Mouse (Mus musculus): ENCODE measurements around the gene Gm42372. TPM values are rescaled to one million over a fixed set of nuclear protein-coding genes. Genes with fewer than 3 reads are reported as not detected.

The Gm42372 gene
- polyA plus RNA-seq, 2 experiments from 2014 or later = 4.8 to 4.9 TPM

DNA sequence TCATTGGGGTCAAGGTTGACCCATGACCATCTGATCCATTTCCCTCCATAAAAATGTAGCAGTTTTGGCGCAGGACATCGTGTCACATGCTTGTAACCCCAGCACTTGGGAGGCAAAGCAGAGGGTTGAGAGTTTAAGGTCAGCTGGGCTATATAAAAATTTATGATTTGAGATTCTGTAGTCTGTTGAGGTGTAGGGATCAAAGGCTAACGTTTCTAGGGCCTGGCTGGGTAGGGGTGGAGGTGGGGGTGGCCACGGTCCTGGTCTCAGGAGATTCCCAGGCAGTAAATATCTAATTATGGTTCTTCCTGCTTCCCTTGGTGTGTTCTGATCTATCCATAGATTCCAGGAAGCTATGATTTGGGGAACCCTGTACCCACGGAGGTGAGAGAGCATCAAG lies 21.2 kb upstream of the Gm42372 start:
- no peak for ATAC-seq

- ATAC-seq = no peak
These were observed 14.5 kb upstream of the Gm42372 start for GRCm38 (mm10) chr7:16968414-16968813.

- no peak for ATAC-seq
These were observed 11.7 kb upstream of the Gm42372 start for GRCm38 (mm10) chr7:16971160-16971559.

DNA sequence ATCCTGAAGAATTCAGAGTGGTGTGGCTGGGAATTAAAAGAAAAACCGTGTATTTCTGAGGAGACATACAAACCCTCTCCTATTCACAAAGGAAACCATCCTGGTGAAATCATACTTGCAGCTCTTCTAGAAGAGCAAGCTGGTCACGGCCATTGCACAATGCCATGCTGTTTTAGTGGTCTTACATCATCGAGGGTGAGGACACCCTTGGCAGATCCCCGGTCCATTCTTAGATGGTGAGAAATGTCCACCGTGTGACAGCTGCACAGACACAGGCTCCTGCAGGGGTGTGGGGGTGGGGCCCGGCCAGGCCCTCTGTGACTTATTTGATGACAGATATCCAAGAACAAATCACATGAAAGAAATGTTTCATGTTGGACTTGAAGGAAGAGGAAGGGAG lies 8.9 kb upstream of the Gm42372 start:
- no peak for ATAC-seq

DNA sequence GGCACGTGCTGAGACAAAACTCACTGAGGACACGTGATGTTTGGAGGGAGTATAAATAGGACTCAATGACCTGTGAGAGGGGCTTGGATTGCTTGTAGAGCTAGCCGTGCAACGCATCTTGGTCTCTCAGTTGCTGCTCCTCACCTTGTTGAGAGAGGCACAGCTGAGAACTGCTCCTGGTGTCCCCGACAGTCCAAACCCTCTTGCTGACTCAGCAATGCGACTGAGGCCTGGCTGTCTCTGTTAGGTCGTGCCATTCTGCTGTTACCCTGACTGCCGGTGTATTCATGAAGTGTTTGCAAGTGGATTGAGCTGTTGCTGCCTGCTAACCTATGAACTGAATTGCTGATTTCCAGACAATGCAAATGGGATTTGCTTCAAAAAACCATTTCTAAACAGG lies 6.6 kb upstream of the Gm42372 start:
- ATAC-seq = no peak

GRCm38 (mm10) chr7:16978173-16978572 lies 4.7 kb upstream of the Gm42372 start:
- no peak for ATAC-seq

- ATAC-seq = no peak
These were observed 4.3 kb upstream of the Gm42372 start for GRCm38 (mm10) chr7:16978593-16978992.

- ATAC-seq = peak; percentile 42
These were observed 2.5 kb upstream of the Gm42372 start for GRCm38 (mm10) chr7:16980348-16980747.

GRCm38 (mm10) chr7:16987541-16988149 lies 4.8 kb downstream of the Gm42372 start:
- ATAC-seq = peak; percentile 15

DNA sequence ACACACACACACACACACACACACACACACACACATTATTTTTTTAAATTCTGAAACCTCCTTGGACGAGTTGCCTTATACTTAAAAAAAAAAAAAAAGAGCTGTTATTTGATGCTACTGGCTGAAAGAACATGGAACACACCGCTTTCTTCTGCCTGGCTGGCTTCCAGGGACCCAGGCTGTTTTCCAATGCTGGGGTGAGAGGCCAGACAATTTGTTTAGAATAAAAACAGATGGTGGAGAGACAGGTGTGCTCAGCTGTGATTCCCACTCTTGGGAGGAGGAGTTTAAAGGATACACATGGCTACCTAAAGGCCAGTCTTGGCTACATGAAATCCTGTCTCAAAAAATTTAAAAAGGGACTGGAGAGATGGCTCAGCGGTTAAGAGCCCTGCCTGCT lies 5.5 kb downstream of the Gm42372 start:
- ATAC-seq = no peak

DNA sequence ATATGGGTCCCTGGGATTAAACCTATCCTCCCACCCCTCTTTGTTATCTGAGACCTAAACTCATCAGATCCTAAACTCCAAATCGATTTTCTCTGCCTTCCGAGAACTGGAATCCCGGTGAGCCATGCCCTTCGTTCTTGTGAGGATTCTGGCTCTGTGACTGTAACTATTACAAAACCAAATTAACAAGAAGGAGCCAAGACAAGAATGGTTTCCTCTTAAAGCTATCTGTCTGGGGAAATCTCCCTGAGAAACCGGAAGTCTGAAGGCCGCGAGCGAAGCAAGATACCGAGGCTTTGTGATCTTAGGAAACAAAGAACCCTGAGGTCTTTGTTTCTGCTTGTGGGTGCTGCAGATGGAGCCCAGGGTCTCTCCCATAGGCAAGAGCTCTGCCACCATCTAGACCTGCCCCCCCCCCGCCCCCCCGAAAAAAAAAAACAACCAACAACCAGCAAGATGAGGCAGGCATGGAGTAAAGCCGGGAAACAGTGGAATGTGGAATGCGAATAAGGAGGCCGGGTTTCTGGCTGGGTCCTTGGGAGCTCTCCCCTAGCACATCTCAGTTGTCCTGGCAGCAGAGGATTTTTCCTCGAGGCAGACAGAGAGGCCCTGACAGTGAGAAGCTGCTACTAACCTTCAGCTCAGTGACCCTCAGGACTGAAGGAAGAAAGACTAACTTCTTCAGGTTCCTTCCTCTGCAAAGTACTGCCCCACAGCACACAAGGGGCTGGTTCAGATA lies 7.3 kb downstream of the Gm42372 start:
- ATAC-seq = peak; percentile 86

DNA sequence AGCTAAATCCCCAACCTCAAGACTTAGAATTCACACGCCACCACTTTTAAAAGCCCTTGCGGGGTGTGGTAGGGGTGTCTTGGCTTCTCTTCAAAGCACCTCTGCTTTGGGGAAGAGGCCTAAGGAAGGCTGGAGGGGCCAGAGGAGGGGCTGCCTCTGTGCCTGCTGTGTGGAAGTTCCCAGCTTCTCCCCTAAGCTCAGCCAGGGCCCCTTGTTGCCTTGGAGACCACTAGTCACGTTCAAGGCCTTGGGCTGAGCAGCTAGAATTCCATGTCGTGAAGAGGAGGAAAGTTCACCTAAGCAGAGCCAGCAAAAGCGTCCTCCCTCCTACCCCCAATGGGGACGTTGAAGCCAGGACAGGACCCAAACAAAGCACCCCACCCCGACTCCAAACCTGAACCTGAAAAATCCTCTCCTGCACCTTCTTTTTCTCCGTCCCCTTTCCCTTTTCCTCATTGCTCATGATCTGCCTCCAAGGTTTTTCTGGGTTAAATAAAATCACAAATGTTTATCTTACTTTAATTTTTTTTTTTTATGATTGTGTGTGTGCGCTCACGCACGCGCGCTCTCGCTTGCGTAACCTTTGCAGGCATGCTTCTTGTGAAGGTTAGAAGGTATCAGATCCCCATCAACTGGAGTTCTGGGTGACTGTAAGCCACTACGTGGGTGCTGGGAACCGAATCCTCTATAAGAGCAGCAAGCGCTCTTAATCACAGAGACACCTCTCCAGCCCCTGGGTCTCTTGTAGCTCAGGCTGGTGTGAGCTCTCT lies 9.0 kb downstream of the Gm42372 start:
- no peak for ATAC-seq

- no peak for ATAC-seq
These were observed 9.5 kb downstream of the Gm42372 start, which contains the start of gene Ccdc8 for GRCm38 (mm10) chr7:16992451-16992807. TSS of gene Ccdc8 (plus strand) at chr7:16992708.

DNA sequence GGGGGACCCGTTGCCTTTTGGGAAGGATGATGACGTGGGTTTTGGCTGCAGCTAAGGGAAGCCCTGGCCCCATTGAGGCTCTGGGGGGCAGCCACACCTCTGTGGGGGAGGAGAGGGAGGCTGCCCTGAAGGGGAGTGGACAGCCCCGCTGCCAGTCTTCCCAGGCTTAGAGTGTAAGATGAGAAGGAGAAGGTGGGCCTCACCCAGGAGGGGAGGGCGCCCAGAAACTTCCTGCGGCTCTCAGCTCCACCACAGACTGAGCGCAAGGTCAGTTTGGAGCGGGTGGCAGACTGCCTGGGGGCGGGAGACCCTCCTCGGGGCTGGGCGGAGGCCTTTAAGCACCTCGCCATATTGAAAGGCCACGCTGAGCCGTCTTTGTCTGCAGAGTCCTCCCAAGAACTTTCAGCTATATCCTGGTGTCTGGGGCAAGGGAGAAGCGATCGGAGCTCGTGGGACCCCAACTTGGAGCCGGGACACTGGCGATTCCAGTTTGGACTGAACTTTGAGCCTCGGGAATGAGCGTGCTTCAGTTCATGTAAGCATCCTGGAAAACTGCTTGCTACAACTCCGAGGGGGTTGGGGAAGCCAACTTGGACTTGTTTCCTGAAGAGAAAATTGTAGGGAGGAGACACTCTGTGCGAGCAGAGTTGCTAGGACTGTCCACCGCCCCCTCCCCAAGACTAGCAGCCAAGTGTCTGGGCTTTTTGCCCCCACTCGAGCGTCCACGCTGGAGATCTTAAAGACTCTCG lies 10.9 kb downstream of the Gm42372 start:
- ATAC-seq = no peak

DNA sequence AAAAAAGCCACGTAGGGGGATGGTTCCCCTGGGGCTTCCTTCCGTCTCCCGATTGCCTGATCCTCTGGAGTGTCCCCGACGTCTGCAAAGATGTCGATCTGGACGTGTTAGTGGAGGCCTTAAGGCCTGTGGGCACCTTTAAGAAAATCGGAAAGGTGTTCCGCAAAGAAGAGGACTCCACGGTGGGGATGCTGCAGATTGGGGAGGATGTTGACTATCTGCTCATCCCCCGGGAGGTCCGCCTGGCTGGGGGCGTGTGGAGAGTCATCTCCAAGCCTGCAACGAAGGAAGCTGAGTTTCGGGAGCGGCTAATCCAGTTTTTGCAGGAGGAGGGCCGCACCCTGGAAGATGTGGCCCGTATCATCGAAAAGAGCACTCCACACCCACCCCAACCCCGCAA lies 11.5 kb downstream of the Gm42372 start:
- ATAC-seq = no peak

- ATAC-seq = no peak
These were observed 12.5 kb downstream of the Gm42372 start for GRCm38 (mm10) chr7:16995345-16995744.

GRCm38 (mm10) chr7:16999233-16999632 lies 16.3 kb downstream of the Gm42372 start:
- no peak for ATAC-seq

DNA sequence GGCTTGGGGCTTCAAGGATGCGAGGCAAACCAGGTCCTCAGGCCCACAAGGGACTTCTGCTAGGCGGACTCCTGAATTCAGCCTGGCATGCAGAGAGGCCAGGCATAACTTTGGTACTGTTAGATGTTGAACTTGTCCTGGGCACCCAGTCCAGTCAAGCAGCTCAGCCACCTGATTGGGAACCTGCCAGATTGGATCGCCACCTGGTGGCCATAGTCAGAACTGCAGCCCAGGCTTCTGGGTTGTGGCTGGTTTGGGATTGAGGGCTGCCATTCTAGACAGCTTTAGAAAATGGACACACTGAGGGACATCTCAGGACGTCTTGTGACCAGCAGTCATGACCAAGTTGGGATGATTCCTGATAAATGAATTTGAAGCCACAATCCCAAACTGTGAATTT lies 16.8 kb downstream of the Gm42372 start:
- ATAC-seq = peak; percentile 48

DNA sequence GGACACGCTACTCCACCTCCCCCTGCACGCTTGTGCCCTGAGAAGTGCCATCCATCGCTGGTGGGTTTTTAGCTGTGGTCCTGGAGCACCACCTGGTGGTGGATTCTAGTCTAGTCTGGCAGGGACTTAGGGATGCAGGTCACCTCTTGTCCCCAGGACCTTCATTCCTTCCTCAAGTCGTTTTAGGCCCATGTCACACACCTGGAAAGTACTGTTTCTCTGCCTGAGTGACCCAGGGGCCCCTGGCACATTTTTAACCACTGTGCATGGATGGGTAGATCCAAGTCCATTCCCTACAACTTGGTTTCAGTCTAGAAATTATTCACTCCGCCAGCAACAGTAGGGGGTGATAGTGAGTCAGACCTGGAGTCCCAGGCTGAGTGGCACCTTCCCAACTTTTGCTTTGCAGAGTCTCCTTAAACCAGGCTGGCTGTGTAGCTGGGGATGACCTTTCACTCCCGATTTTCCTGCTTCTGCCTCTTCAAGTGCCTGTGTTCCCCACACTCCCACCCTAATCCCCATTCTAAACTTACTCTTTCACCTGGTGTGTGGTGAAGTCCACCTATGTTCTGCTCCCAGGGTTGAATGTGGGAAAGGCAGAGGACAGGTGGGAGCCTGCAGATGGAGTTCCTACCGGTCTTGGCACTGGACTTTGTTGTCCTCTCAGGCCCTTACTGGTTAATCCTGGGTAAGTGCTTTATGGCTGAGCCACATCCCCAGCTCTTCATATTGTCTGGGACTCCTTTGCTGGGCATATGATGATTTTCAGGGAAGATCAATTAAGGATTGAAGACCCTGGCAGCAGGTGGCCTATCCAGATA lies 19.7 kb downstream of the Gm42372 start:
- peak; percentile 88 for ATAC-seq

DNA sequence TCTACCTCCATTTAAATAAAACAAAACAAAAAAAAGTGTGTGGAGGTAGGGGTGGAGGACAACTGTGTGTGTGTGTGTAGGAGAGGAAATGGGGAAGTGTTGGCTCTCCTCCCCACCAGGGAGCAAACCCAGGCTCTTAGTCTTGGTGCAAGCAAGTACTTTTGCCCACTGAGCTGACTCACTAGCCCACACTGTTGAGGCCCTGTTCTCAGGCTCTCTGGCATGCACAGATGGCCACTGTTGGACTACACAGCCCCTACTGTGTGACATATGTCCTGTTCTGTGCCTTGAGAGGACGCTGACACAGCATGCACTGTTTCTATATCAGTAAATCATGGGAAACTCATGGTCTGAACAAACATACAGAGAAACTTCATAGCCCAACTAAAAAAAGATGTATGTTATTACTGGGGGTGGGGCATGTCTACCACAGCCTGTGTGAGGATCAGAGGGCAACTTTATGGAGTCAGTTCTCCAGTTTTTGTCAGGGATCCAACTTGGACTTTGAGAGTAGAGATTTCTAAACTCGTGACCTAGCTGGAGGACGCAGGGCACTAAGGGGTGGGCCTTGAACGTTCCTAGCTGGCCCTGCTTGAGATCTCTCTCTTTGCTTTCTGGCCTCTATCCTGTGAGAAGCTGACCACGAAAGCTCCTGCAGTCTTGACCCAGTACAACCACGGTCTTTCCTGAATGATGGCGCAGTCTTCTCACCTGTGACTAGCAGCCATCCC lies 20.5 kb downstream of the Gm42372 start:
- ATAC-seq = no peak

DNA sequence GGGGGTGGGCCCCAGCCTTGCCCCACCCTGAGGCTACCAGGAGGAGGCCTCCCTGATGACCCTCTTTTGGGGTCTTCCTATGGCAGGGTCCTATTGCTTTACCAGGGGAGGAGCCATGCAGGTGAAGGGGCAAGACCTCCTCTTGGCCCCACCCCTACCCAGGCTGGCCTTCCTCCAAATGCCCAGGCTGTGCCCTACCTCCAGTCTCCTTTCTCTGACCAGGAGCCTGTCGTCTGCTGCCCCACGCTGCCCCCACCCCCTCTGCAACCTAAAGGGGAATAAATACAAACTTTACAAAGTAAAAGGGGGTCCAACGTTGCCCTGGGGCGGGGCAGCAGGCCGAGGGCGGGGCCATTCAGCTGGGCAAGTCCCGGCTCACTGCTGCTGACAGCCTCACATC lies 21.8 kb downstream of the Gm42372 start:
- no peak for ATAC-seq

Data from CD4-positive, CD25-positive, alpha-beta regulatory T cell, adult 4 months (primary cell).